Mouse (Mus musculus): Measurements from ENCODE around the gene Ccdc189.

Gene Ccdc189

DNA sequence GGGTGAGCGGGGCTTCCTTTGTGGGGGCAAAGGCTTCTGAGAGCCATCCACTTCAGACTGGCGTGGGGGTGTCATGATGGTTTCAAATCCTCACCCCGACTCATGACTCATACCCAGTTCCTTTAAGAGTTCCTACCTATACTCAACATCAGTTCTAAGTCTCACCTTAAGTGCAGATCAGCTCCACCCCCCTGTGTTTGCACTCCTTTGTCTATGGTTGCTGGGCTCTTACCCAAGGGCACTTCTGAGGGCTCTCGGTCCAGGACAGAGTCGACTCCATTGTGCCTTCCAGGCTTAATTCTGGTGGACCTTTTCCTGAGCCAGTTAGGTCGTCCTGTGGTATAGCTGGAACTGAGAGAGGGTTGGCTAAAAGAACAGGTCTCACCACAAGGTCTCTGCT lies 18.8 kb upstream of the Ccdc189 start:
- POLR2A ChIA-PET: interaction anchor here in 1 of 4 experiments (0.9 to 1.2 kb wide), 4 partner anchors 19 to 359 kb away, joined by 3 to 4 read pairs (median 3); partner anchors contain the start of genes Ccdc189 and Rnf40
- CTCF ChIA-PET: interaction anchor here in 1 of 4 experiments (1.2 kb wide), 1 partner anchor 70 kb away, joined by 3 read pairs; no protein-coding TSS in a partner anchor

DNA sequence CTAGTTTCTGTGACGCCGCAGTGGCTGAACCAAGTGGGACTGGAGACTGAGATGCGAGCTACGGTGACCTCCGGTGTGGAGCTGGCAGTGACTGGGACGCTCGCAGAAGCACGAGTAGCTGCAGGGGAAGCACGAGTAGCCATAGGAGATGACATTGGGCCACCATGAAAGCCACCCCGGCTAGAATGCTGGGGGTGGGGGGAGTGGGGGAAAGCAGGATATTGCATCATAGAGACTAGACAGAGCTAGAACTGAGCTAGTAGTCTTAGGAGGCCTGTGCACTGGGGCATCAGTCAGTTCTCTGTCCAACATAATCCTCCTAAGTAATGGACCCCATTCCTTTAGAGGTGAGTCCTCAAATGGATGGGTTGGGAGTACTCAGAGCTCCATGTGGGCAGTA lies 15.9 kb upstream of the Ccdc189 start:
- ChIA-PET CTCF (interaction anchor here in 1 of 4 experiments (0.6 to 1.6 kb wide), 3 partner anchors 27 to 116 kb away, joined by 3 to 7 read pairs (median 4); no protein-coding TSS in a partner anchor), POLR2A (interaction anchor here (0.5 to 4.4 kb wide), 32 partner anchors 8 to 364 kb away, joined by 3 to 52 read pairs (median 4); partner anchors contain the start of genes Zfp629 (in 3 of the 4), Ccdc189 (in 2 of the 4), Rnf40 (in 2 of the 4) and E430018J23Rik (in 1 of the 4))

DNA sequence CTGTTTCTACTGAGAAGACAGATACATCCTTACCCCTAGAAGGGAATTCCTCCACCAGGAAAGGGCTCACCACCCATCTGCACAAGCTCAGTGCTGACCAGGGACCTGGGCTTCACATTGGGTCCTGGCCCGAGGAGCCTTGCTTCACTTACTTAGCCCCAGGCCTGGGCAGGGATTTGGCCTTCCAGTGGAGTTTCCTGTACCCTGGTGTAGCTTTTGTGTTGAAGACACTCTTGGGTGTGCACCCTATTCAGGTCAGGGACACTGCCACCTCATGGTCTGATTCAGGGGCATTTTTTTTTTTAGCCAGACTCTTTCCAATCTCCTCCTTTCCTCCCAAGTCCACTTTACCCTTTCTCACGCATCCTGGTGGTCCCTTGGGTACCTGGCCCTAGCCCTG lies 14.5 kb upstream of the Ccdc189 start:
- POLR2A ChIA-PET: interaction anchor here in 3 of 4 experiments (0.6 to 4.4 kb wide), 13 partner anchors 8 to 154 kb away, joined by 3 to 52 read pairs (median 6); partner anchors contain the start of genes Ccdc189 (in 2 of the 3), Rnf40 (in 2 of the 3), Tmem265 (in 1 of the 3) and Zfp629 (in 1 of the 3)
- CTCF ChIA-PET: interaction anchor here in 3 of 4 experiments (0.6 to 0.8 kb wide), 4 partner anchors 25 to 346 kb away, joined by 3 to 7 read pairs (median 4); no protein-coding TSS in a partner anchor

DNA sequence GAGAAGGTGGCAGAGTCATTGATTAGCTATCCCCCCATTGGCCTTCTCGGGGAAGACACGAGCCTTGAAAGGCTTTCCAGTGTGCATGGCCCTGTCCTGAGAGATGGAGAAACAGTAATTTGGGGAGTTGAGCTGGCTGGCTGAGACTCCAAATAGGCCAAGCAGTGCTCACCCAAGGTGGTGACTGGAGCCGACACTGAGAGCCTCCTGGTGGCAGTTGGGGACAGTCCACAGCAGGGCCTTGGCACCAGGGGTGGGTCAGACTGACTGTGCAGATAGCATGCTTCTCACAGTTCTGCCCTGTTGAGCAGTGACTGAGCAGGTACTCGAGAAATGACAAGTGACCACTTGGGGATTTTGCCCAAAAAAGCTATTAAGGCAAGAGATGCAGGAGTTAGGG lies 13.3 kb upstream of the Ccdc189 start:
- ChIA-PET CTCF (interaction anchor here in 1 of 4 experiments (0.9 kb wide), 1 partner anchor 9 kb away, joined by 3 read pairs; no protein-coding TSS in a partner anchor), POLR2A (interaction anchor here (0.6 to 4.4 kb wide), 10 partner anchors 9 to 88 kb away, joined by 3 to 52 read pairs (median 4); partner anchors contain the start of genes Ccdc189 (in 2 of the 4) and Rnf40 (in 2 of the 4))

DNA sequence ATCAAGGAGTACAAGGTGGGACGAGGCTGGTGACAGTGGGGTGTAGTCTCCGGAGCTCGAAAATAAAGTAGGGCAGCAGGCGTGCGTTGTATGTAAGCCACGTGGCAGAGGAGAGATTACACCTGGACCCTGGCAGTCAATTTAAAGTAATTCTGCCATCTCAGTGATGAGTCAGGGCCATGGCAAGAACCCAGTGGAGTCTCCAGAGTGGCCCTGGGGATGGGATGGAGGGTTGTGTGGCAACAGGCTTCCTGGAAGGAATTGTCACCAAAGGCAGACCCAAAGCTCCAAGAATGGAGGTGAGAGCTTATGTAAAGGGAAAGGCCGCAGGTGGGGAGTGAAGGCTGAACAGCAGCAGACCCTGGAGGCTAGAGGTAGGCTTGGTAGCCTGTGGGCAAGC lies 12.2 kb upstream of the Ccdc189 start:
- POLR2A ChIA-PET: interaction anchor here in 3 of 4 experiments (0.6 to 4.8 kb wide), 12 partner anchors 8 to 221 kb away, joined by 3 to 31 read pairs (median 8); partner anchors contain the start of genes Ccdc189 (in 2 of the 3) and Rnf40 (in 2 of the 3)
- CTCF ChIA-PET: no interaction called here

DNA sequence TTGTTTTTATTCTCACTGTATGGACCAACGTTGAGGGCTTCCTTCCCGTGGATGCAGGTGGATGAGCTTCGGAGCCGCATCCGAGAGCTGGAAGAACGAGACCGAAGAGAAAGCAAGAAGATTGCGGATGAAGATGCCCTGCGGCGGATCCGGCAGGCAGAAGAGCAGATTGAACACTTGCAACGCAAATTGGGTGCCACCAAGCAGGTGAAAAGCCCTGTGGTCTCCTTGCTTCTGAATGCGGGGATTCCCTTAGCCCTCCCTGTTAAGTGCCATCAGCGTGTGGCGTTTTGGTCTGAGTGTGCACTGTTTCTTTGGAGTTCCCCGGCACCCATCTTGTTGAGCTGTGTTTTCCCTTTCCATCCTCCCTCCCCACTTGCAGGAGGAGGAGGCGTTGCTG lies 8.4 kb upstream of the Ccdc189 start:
- ChIA-PET CTCF (interaction anchor here in 2 of 4 experiments (0.6 to 1.7 kb wide), 7 partner anchors 9 to 390 kb away, joined by 3 to 5 read pairs (median 3); partner anchors contain the start of genes Ccdc189 (in 1 of the 2) and Rnf40 (in 1 of the 2)), POLR2A (interaction anchor here (0.5 to 4.9 kb wide), 16 partner anchors 7 to 413 kb away, joined by 3 to 31 read pairs (median 4); partner anchors contain the start of genes Ccdc189 (in 3 of the 4), Rnf40 (in 3 of the 4), Phkg2 (in 1 of the 4) and Zfp629 (in 1 of the 4))

DNA sequence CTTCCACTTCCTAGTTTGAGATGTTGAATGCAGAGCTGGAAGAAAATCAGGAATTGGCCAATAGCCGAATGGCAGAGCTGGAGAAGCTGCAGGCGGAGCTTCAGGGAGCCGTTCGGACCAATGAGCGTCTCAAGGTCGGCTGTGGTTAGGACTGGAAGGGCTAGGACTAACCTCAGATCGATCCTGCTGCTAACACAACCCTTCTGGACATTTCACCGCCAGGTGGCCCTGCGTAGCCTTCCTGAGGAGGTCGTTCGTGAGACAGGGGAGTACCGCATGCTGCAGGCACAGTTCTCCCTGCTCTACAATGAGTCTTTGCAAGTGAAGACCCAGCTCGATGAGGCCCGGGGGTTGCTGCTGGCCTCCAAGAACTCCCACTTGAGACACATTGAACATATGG lies 4.2 kb upstream of the Ccdc189 start:
- ChIA-PET CTCF (interaction anchor here in 1 of 4 experiments (0.9 to 1.0 kb wide), 2 partner anchors 9 to 59 kb away, joined by 3 read pairs; no protein-coding TSS in a partner anchor), POLR2A (interaction anchor here in 3 of 4 experiments (0.7 to 6.8 kb wide), 16 partner anchors 8 to 651 kb away, joined by 3 to 52 read pairs (median 4); partner anchors contain the start of genes Bcl7c (in 1 of the 3), Ctf1 (in 1 of the 3), Phkg2 (in 1 of the 3) and Srcap (in 1 of the 3))

DNA sequence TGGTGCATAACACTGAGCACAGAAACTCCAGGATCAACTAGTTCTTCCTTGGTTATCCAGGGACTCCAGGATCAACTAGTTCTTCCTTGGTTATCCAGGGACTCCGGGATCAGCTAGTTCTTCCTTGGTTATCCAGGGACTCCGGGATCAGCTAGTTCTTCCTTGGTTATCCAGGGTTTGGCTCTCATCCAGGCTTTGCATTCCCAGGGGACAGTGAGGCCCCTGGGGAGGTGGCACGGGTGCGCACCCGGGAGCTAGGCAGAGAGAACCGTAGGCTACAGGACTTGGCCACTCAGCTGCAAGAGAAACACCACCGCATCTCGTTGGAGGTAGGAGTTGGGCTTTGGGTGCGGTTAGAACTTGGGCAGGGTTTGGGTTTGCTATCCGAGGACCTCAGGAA lies 2.7 kb upstream of the Ccdc189 start:
- POLR2A ChIA-PET: interaction anchor here in 3 of 4 experiments (0.6 to 6.8 kb wide), 26 partner anchors 8 to 331 kb away, joined by 3 to 52 read pairs (median 4); partner anchors contain the start of genes Phkg2 (in 2 of the 3), Bcl7c (in 1 of the 3), Dctpp1 (in 1 of the 3) and Srcap (in 1 of the 3)

DNA sequence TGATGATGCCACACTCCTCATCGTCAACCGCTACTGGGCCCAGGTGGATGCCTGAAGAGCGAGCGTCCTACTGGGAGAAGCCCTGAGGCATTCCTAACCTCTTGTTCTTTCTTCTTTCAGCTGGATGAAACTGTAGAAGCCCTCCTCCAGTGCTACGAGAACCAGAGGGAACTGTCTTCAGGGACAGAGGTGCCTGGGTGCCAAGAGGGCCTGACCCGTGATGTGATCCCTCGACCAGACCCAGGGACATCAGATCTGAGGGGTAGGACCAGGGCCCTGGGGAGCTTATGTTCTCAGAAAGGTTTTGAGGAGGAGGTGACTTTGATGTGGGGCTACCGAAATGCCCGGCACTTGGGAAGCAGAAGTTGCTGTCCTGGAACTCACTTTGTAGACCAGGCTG lies 1.2 kb upstream of the Ccdc189 start:
- CTCF ChIA-PET: no interaction called here
- POLR2A ChIA-PET: interaction anchor here in 3 of 4 experiments (0.7 to 6.8 kb wide), 14 partner anchors 9 to 407 kb away, joined by 3 to 52 read pairs (median 6); partner anchors contain the start of genes Phkg2 (in 2 of the 3) and Fbrs (in 1 of the 3)

More for the DNA sequence above, 2.7 kb upstream of the Ccdc189 start:
- CTCF ChIA-PET: interaction anchor here in 2 of 4 experiments (0.6 to 0.7 kb wide), 3 partner anchors 8 to 183 kb away, joined by 3 to 4 read pairs (median 3); no protein-coding TSS in a partner anchor

DNA sequence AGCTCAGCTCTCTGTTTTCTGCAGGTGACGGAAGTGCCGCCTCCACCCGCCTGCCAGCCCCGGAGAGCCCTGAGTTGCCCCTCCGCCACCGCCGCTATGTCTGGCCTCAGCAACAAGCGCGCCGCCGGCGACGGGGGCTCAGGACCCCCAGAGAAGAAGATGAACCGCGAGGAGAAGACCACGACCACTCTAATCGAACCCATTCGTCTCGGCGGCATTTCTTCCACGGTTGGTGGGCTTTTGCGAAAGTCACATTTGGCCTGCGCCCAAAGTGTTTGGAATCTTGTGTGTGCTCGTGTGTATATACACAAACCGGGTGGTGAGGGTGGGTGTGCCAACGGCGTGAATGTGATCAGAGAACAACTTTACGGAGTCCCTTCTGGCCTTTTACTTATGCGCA lies 506 bp upstream of the Ccdc189 start:
- CTCF ChIA-PET: interaction anchor here in 3 of 4 experiments (0.5 to 1.0 kb wide), 3 partner anchors 14 to 120 kb away, joined by 3 to 4 read pairs (median 4); partner anchors contain the start of gene Bcl7c (in 1 of the 3)
- POLR2A ChIA-PET: interaction anchor here (0.6 to 6.8 kb wide), 63 partner anchors 8 to 784 kb away, joined by 3 to 52 read pairs (median 5); partner anchors contain the start of genes Phkg2 (in 2 of the 4), Bcl7c (in 1 of the 4), Dctpp1 (in 1 of the 4) and Fbrs (in 1 of the 4)

DNA sequence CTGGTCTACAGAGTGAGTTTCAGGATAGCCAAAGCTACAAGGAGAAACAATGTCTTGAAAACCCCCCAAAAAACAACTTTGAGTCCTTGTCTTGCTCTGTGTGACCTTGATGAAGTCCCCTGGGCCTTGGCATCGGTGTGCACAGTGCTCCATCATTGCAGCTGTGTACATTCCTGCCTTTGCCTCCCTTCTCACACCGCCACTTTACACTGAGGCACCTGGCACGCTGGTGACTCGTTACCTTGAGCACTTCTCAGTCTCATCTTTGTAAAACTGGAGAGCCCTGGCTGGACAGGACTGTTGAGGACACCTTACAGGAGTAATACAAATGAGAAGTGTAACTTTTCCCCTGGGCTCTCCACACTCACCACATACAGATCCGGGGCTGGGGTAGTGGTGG lies 1.2 kb downstream of the Ccdc189 start:
- POLR2A ChIA-PET: interaction anchor here in 2 of 4 experiments (1.3 to 2.4 kb wide), 4 partner anchors 11 to 325 kb away, joined by 3 to 11 read pairs (median 6); partner anchors contain the start of gene Kat8 (in 1 of the 2)
- CTCF ChIA-PET: interaction anchor here in 1 of 4 experiments (0.7 kb wide), 1 partner anchor 90 kb away, joined by 3 read pairs; no protein-coding TSS in a partner anchor

DNA sequence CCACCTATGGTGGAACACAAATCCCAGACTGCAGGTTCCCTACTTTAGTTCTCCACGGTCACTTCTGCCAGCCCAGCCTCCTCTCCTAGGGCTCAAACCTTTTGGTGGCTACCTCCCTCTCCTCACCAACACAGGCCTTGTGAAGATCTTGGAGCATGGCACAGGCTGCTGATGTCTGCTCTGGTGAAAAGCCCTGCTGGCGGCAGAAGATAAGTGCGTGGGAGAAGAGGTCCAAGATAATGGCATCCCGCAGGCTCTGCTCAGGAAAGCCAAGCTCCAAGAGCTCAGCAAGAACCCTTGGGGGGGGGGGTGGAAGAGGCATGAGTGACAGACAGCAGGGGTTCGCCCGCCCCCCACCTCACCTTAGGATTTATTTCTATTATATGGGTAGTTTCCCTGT lies 2.2 kb downstream of the Ccdc189 start:
- CTCF ChIA-PET: interaction anchor here in 1 of 4 experiments (0.5 kb wide), 1 partner anchor 335 kb away, joined by 4 read pairs; no protein-coding TSS in a partner anchor
- POLR2A ChIA-PET: interaction anchor here in 2 of 4 experiments (0.7 to 1.5 kb wide), 4 partner anchors 13 to 326 kb away, joined by 3 read pairs; partner anchors contain the start of gene Kat8 (in 1 of the 2)

DNA sequence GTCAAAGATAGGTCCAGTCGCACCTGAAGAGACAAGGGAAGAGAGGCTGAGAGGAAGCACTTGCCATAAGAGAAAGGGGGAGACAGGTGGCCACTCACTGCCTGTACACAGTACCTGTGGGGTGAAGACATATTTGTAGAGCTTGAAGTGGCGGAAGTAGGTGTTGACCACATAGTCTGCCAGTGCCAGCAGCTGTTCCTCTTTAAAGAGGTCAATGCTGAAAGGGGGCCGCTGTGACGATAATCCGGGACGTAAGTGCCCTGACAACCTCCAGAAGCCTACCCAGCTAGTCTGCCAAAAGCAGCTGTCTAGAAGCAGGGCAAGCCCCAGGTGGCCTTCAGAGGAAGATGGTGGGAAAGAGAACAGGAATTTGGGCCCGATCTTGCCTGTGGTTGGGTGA lies 3.4 kb downstream of the Ccdc189 start:
- CTCF ChIA-PET: interaction anchor here in 1 of 4 experiments (1.0 kb wide), 1 partner anchor 8 kb away, joined by 3 read pairs; no protein-coding TSS in a partner anchor
- POLR2A ChIA-PET: interaction anchor here in 2 of 4 experiments (0.9 to 1.4 kb wide), 4 partner anchors 9 to 17 kb away, joined by 3 read pairs; partner anchors contain the start of gene Phkg2 (in 1 of the 2)

DNA sequence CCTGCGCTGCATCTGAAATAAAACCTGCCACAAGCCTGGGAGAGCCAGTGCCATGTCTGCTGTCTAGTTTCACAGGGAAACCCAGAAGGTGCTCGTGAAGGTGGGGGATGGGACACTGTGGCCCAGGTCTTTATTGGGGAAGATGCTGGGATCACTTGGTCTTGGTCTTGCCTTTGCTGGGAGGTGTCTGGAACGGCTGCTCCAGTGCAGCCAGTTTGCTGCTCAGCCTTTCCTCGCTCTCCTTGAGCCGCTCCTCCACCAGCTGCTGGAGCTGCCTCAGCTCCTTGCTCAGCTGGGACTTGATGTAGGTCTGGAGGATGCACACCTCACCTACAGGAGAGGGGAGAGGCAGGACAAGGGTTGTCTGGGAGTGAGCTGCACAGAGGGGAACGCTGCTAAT lies 5.1 kb downstream of the Ccdc189 start:
- POLR2A ChIA-PET: interaction anchor here in 1 of 4 experiments (0.6 kb wide), 1 partner anchor 203 kb away, joined by 3 read pairs; no protein-coding TSS in a partner anchor

DNA sequence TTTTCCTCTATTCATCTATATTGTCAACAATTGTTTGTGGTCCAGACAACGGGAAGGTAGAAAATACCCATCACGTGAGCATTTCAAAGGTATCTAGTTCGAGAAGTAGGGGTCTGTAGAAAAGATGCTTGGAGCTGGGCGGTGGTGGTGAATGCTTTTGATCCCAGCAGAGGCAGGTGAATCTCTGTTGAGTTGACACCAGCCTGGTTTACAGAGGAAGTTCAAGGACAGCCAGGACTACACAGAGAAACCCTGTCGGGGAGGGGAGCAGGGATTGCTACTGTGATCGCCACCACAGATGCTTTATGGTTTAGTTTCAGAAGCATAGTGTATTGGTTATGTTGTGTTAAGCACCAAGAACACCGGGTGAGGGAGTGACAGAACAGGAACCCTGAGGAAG lies 14.3 kb downstream of the Ccdc189 start:
- CTCF ChIA-PET: interaction anchor here in 1 of 4 experiments (0.6 kb wide), 1 partner anchor 15 kb away, joined by 3 read pairs; the partner anchor contains the start of gene Rnf40
- POLR2A ChIA-PET: interaction anchor here in 3 of 4 experiments (0.7 to 4.5 kb wide), 10 partner anchors 14 to 96 kb away, joined by 3 to 18 read pairs (median 5); partner anchors contain the start of genes Ccdc189 (in 2 of the 3) and Rnf40 (in 2 of the 3)

More for the DNA sequence above, 5.1 kb downstream of the Ccdc189 start:
- CTCF ChIA-PET: interaction anchor here in 2 of 4 experiments (0.6 to 1.0 kb wide), 2 partner anchors 74 to 1817 kb away, joined by 3 read pairs; no protein-coding TSS in a partner anchor

DNA sequence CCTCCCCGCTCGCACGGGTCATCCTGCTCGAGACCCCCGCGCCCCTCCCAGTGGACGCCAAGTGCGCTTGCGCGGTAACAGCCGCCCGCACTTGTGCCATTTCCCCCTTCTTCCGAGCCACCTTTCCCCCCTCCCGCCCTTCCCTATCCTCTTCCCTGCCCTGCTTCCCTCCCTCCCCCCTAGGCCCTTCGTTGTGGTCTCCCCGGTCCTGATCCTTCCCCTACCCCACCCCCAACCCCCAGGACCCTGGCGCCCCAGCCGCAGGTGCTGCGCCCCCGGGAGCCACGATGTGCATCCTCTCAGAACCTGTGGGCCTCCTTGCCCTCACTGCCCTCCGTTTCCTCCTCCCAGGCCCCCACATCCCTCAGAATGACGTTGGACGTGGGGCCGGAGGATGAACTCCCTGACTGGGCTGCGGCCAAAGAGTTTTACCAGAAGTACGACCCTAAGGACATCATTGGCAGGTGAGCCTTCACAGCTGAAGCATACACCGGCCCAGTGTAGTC lies 14.8 kb downstream of the Ccdc189 start:
- POLR2A ChIA-PET: interaction anchor here in 3 of 4 experiments (0.6 to 4.5 kb wide), 20 partner anchors 11 to 415 kb away, joined by 3 to 18 read pairs (median 4); partner anchors contain the start of genes Ccdc189 (in 3 of the 3), Rnf40 (in 3 of the 3), Fus (in 1 of the 3) and Orai3 (in 1 of the 3)

DNA sequence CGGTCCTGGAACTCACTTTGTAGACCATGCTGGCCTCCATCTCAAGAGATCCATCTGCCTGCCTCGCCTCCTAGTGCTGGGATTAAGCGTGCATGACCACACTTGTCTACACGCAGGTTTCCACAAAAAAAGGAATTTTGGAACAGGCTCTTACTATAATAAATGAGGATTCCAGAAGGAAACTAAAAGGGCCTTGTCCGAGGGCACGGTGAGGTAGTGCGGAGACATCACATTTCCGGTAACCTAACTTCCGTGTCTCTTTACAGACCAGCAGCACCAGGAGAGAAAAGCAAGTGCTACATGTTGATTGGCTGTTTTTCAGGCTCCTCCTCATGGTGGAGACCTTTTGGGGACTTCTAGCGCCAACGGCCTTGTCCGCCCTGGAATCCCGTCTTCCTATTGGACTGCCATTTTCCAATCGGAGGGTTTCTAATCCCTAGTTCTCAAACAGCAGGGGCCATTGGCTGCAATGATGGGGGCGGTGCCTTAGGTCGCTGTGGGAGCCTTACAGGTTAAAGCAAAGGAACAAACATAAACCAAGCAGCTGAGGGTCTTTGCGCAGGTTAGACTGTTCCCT lies 15.4 kb downstream of the Ccdc189 start, which contains the start of gene Phkg2:
Gene Phkg2, plus strand, starts transcription at position 446 of the 577 bp plus-strand sequence.
- ChIA-PET POLR2A (interaction anchor here in 3 of 4 experiments (0.6 to 4.5 kb wide), 16 partner anchors 12 to 395 kb away, joined by 3 to 18 read pairs (median 4); partner anchors contain the start of genes Ccdc189 (in 2 of the 3), Rnf40 (in 2 of the 3), Fus (in 1 of the 3) and Orai3 (in 1 of the 3)), CTCF (no interaction called here)

More for the DNA sequence above, 14.8 kb downstream of the Ccdc189 start:
- CTCF ChIA-PET: no interaction called here

All from embryonic stem cell, embryonic (primary cell).